Mouse (Mus musculus): ENCODE data around the gene Nufip1.
"Not testable (repeated sequence)": the region's sequence is repeated elsewhere in the genome, so short reads cannot be mapped to it uniquely, and the experiment has no call there.

The Nufip1 gene

GRCm38 (mm10) chr14:76145248-76145647, 34.6 kb downstream of the Nufip1 start:
- no peak for DNase-seq (ENCODE audit: low spot score)

DNA sequence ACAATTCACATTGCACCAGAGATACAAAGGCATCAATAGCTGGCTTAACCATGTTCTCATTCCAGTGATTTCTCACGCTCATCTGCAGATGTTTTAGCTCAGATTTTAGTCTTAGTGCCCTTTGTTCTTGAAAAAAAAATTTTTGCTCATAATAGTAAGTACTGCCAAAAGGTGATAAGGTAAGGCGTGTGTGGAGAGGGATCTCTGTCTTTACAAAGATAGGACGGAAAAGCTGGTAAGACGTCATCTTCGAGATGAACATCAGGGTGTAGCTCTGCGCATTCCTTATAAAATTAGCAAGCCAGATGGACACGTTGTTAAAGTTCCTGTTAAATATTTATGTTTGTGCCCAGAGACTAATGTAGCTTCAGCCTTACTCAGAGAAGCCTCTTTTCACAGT, 35.2 kb downstream of the Nufip1 start:
- no peak for DNase-seq (ENCODE audit: low spot score)

DNA sequence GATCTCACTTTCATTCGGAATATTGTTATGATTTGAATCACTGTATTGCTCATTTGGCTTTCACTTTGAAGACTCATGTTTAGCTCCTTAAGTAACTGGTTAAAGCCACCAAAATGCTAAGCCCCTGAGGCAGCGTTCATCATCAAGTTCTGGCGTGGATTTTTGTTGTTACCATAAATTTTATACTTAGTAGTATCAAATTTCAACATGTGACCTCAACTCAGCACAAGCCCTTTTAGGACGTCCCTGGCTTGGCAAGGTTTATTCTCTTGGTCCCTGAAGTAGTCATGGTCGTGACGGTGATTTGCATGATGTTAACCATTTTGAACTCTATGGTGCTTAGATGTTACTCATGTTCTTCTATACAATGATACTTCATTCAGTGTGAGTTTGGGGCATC, 36.4 kb downstream of the Nufip1 start:
- no peak for DNase-seq (ENCODE audit: low spot score)

GRCm38 (mm10) chr14:76148294-76148693, 37.6 kb downstream of the Nufip1 start:
- no peak for DNase-seq (ENCODE audit: low spot score)

- DNase-seq (ENCODE audit: low spot score) = no peak
These were observed 39.0 kb downstream of the Nufip1 start for GRCm38 (mm10) chr14:76149531-76150179.

DNA sequence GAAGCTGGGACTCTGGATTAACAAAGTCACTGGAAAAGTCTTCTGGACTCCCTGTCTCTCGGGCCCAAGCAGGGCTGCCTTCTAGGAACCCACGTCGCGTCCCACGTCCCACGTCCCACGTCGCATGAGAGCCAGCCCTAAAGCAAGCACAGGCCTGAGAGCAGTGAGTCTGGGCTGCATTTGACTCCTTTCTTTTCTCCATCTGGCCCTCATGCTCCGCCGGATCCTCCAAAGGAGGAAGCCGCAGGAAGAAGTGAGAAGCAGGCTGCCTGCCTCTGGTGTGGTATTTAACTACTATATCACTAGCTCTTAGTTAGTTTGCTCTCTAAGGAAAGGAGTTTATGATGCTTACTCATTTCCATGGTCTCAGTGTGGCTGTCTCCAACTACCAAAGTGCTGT, 39.8 kb downstream of the Nufip1 start:
- DNase-seq (ENCODE audit: low spot score) = no peak

- DNase-seq (ENCODE audit: low spot score) = no peak
These were observed 40.3 kb downstream of the Nufip1 start for GRCm38 (mm10) chr14:76151011-76151410.

DNA sequence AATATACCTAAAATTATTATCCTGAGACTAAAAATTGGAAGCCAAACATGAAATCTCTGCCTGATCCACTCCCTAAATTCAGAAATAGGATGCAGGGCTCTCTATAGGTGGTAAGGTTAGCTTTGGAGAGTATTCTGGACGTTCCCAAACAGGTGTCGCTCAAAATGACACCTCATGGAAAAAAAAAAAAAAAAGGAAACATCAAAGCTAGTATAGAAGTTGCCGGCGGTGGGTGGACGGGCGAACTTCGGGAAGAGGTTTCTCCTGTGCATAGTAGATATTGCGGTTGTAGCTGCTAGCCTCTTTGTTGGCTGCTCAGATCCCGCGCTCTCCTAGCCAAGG, 41.1 kb downstream of the Nufip1 start:
- DNase-seq (ENCODE audit: low spot score) = no peak

- peak; percentile 99 for DNase-seq (ENCODE audit: low spot score)
These were observed 41.7 kb downstream of the Nufip1 start for GRCm38 (mm10) chr14:76152162-76153002.

DNA sequence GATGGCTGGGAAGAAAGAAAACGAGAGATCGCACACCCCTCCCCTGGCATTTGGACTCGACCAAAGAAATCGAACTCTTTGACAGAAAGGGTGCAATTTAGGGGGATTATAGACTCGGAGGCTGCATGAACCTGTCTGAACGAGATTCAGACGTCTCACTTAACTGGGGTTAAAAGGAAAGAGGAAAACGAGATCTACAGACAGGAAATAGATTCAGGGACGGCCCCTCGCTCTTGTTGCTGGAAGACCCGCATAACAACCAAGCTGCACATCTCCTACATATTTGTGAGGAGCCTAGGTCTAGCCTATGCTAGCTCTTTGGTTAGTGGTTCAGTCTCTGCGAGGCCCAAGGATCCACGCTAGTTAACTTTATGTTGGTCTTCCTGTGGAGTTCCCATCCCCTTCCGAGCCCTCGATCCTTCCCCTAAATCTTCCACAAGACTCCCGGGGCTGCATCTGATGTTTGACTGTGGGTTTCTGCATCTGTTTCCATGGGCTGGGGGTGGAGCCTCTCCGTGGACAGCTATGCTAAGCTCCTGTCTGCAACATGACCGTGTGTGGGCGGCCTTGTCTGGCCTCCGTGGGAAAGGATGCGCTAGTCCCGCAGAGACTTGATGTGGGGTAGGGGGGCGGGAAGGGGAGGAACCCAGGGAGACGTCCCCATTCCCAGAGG, 42.4 kb downstream of the Nufip1 start:
- DNase-seq (ENCODE audit: low spot score) = no peak

DNA sequence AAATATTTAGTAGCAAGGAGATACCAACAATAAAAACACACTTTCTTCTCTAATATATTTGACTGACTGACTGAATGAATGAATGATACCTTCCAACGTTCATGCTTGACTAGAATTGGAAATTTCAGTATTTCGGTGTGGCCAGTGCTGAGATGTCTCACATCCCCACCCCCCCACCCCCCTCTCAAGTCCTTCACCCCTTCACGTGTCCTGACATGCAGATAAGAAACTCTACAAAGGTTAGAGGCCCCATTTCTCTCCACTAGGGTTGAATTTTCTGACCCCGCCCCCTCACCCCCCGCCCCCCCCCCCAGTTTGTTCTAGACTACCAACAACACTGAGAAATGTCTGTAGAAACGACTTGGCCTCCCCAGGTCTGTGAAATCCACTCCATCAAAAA, 43.1 kb downstream of the Nufip1 start:
- no peak for DNase-seq (ENCODE audit: low spot score)

DNA sequence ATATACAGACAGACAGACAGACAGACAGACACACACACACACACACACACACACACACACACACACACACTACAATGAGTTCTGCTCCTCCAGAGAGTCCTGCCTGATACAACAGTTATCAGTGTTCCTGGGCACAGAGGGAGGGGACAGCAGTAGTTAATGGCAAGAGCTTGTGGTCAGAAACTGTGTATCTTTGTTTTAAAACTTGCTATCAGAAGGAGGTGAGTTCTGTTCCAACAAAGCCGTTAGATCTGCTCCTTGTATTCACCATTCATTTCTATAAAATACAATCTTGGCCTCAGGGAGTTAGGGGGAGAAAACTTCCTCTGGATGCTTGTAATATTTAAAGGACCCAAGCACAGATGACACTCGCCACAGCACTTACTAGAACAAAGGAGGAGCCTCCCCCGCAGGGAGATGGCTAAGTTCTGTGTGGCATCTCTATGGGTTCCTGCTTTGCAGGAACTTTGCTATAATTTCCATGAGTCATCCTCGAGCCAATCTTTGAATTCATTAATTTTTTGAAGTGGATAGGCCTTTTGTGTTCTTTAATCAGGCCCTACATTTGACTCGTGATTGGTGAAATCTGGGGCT, 47.6 kb downstream of the Nufip1 start:
- DNase-seq (ENCODE audit: low spot score) = no peak

GRCm38 (mm10) chr14:76160580-76160979, 49.9 kb downstream of the Nufip1 start:
- not testable (repeated sequence) for DNase-seq (ENCODE audit: low spot score)

- DNase-seq (ENCODE audit: low spot score) = no peak
These were observed 53.5 kb downstream of the Nufip1 start for GRCm38 (mm10) chr14:76164236-76164635.

GRCm38 (mm10) chr14:76164904-76165755, 54.4 kb downstream of the Nufip1 start:
- DNase-seq (ENCODE audit: low spot score) = no peak

DNA sequence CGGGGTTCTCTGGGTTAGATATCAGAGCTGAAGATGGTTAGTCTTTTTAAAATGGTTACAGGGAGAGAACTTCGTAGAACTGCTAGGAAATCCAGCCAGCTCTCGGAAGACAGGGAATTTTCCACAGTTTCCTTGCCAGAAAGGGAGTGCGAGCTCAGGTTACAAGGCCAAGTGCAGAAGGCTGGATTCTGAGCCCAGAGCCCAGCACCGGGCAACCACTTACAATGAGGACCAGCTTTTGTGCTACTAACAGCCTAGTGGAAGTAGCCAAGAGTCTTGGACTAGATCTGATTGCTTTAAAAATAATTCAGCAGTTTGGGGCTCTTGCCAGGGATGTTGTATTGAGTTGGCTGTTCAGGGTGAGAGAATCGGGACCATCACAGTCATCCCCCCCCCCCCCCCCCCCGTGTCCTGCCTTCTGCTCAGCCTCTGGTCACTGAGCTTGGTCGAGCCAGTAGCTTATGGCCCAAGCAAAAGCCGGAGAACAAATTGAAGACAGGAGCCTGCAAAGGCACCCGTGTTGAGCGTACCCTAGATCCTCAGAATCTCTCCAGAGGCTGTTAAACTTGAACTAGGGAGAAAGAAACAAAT, 59.3 kb downstream of the Nufip1 start:
- DNase-seq (ENCODE audit: low spot score) = no peak

DNA sequence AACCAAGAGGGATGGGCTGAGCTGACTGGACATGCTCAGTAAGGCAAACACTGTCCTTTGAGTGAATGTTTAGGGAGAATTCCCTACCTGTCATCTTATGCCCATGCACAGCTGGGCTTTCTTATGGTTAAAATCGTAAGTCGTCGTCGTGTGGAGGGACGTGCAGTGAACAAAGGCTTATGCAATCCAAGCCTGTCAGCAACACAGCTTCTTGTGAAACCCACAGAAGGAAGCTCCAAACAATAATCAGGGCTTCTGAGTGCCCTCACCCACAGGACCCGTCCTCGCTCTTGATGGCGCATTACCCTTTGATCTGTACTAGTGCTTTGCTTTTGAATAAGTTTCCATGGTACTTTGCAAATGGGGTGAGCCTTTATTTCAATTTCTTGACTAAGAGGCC, 60.6 kb downstream of the Nufip1 start:
- DNase-seq (ENCODE audit: low spot score) = no peak

DNA sequence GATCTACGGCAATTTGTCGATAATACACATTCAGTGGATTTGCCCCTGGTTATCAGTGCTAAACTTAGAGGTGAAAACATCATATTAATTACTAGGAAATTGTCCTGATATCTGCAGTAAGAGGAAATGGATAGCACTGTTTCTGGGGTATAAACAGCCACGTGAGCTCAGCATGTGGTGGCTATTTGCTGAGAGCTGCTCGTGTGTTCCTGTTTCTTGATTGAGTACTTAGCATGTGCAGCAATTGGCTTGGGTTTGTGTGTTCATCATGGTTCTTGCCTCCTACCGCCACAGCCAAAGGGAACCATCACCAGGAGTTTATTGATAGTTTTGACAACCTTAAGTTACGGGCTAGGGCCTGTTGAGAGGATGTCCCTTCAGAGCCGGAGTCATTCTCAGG, 63.6 kb downstream of the Nufip1 start:
- no peak for DNase-seq (ENCODE audit: low spot score)

DNA sequence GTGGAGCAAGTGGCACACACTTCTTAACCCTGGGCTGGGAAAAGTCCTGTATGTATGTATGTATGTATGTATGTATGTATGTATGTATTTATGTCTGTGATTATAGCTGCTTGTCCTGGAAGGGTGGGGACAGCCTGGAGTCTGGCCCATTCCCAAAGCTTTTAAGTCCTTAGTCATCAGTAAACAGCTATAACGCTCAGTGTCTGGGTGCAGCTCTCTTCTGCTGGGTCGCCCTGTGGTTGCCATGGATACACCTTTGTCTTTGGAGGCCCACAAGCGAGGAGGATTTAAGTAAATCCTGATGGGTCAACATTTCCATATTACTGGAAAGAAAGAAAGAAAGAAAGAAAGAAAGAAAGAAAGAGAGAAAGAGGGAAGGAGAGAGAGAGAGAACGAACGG, 65.1 kb downstream of the Nufip1 start:
- DNase-seq (ENCODE audit: low spot score) = no peak

- no peak for DNase-seq (ENCODE audit: low spot score)
These were observed 66.5 kb downstream of the Nufip1 start for GRCm38 (mm10) chr14:76177230-76177629.

GRCm38 (mm10) chr14:76178447-76178846, 67.8 kb downstream of the Nufip1 start:
- no peak for DNase-seq (ENCODE audit: low spot score)
